Mouse (Mus musculus) urinary bladder, postnatal 10 days (tissue): ENCODE measurements at regions not wholly inside any gene's neighbourhood (a gene's known extent, or its start where the extent isn't known, plus 50 kb on each side); places are given as distances from the start of the nearest gene placed in this dataset.

ENCODE experiments used
- DNase-seq: peaks from one replicate; pipeline ENCODE4 v3.0.0; 2022; ENCODE audit warnings: low spot score

DNA sequence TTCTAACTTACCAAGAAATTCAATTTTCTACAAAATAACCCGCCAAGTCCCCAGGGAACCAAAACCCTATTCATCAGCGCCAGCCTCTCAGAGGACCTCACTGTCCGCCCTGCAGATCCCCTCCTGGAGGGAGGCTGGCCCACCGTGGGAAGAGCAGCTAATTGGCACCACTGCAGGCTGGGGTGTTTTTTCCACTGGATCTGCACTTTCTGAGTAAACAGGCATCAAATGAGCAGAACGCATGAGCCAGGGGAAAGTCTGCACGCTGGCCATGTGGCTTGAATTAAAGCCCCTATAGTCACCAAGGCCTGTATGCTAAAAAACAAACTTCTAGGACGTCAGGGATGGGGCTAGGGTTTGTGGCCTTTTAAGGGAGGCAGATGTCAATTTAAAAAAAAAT lies 332.4 kb upstream of the Zmiz1 start:
- DNase-seq, result no peak

DNA sequence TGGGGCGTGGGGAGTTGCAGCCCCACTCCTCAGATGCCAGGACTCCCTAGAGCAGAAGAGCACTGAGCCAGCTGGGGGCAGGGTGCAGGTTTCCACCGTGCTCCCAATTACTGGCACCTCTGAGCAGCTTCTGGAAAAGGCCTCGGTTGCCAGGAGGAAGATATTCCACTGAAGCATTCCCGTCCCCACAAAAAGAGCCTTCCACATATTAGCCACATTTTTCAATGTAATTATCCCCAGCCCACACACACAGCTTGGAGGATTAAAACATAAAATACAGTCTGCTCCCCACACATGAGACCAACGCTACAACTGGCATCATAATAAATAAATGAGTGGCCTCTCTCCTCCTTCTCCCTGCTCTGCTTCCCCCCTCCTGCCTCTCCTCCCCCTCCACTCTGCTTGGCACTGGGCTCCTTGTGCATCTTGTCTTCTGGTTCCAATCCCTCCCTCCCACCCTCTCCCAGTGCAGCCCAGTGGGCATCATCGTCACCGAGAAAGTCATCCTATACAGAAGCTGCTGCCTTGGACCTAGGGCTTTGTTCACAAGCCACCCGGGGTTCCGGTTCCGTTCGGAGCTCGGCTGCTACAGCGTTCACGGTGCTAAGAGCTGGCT lies 331.3 kb upstream of the Zmiz1 start:
- no peak for DNase-seq

DNA sequence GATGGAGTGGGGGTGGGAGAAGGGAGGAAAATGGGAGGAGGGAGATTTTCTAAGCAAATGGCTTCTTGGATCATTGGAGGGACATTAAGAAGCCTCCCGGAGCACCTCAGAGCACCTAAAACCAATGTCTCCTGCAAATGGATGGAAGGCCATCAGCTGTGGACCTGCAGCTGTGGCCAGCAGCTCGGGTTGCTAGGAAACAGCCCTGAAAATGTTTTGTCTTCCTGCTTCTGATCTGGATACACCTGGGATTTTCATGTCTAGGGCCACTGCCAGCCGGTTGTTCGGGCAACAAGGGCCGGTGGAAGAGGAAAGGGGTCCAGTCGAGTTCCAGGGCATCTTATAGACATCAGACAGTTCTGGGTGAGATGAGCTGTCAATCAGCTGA lies 330.8 kb upstream of the Zmiz1 start:
- DNase-seq, result no peak

DNA sequence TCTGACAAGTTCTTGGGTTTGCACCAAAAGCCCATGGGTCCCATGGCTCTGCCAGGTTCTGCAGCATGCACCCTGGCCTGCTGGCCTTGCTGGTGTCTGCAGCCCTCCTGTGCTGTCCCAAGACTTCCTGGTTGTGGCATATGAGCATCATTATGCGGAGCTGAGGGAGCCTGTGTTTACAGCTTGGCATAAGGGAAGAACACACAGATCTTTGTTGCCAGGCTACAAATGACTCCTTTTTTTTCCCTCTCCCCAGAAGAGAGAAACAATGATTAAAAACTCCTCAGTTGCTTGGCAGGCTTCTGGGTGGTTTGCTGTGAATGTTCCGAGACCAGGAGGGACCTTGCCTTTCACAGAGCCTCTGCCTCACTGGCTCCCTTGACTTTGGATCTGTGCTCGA lies 323.6 kb upstream of the Zmiz1 start:
- DNase-seq, result no peak

DNA sequence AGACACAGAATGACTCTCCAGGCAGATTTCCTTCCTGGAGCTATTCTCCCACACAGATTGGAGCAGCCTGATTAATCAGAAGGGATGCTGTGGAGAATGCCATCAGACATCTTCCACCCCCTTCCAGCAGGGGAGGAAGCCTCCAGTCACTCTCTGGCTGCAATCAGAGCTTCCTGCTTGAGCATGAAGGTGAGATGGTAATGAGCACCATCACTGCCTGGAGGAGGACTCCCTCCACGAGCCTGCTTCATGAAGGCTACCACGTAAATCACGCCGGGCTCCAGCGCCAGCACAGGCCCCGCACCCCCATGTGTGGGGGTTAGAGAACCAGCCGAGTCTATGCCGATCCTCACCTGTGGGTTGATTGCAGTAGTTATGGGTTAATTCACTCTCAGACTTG lies 321.7 kb upstream of the Zmiz1 start:
- no peak for DNase-seq

DNA sequence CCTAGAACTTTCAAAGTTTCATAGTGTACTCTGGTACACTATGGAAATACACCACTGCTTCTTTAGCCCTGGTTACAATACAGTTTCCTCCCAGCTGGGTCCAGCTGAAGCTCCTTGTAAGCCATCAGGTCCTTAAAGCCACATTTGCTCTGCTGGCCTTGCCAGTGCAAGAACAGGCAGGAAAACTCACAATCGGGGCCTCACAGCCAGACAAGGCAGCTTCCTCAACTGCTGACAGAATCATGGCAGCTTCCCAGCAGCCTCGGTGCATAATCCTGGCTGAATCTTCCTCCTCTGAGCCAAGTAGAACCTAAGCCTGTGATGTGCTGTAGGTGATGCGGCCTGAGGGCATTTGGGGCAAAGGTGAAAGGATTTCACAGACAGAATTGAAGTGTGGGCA lies 320.5 kb upstream of the Zmiz1 start:
- DNase-seq, result no peak

DNA sequence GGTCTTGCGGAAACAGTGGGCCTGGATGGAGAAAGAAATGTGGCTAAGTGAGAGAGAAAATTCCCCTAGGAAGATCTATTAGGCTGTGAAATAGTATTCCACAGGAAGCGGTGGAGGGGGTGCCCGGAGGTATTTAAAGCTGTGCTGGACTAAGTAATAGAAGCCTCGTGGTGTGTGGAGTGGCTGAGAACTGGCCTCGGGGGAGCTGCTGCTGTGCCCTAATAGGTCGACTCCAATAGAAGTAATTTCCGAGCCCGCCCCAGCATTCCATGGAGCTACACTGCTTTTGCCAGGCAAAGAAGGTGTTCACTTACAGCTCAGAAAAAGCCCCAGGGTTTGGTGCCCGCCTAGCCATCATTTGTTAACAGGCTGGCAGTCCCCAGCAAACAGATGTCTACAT lies 317.1 kb upstream of the Zmiz1 start:
- DNase-seq, result no peak

DNA sequence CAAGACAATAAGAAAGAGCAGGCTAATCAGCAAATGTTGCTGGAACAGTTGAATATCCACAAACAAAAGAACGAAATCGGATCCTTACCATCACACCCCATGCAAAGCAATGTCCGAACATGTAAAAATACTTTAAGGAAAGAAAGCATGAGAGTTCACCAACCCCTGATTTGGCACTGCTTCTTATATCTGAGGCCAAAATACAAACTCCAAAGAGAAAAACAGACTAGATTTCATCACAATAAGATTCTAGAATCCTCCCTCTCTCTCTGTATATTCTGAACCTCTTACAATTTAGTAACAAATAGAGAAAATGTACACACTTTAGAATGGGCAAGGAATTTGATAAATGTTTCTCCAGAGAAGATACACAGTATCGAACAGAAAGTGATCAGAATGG lies 315.9 kb upstream of the Zmiz1 start:
- no peak for DNase-seq

DNA sequence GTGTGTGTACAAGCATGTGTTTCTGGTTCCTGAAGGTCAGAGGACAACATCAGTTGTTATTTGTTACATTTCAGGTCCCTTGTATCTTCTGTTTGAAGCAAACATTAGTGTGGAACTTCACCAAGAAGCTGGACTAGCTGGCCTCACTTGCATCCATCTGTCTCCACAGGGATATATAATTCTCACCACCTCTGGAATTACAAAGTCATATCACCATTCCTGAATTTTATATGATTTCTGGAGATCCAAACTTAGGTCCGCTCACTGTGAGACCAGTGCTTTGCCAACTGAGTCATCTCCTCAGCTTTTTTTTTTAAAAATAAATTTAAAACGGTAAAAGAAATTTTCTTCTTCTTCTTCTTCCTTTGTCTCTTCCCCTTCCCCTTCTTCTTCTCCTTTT lies 311.3 kb upstream of the Zmiz1 start:
- DNase-seq, result no peak

DNA sequence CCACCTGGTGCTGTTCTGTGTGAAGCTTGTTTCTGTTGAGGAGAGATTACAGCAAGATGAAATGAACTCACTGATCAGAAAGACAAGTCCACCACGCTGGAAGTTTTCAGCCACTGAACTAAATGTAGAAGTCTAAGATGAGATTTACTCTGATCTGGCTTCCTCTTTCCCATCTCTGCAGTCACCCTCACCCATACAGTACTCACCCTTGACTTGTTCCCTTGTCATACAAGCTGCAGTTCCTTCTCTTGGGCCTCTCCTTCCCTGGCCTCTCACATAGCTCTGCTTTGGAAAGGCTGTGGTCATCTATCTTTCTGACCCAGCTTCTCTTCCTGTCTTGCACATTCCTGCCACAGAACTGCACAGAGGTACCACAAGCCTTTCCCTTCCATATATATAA lies 308.0 kb upstream of the Zmiz1 start:
- DNase-seq, result no peak

DNA sequence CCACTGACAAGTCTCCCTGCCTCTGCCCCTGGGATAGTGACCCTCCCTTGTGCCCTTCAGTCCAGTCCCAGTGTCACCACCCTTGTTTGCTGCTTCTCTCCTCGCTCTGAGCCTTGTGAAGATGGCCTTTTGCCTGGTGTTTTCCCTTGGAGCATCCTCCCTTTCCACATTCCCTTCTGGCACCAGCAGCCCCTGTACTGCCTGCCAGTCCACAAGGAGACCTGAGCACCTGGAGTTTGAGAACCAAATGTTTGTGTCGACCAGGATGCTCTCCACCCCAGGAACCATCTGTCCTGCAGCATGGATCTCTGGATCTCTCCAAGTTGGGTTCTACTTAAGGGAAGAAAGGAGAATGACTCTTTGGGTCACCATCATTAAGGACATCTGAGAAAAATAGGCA lies 307.5 kb upstream of the Zmiz1 start:
- no peak for DNase-seq

DNA sequence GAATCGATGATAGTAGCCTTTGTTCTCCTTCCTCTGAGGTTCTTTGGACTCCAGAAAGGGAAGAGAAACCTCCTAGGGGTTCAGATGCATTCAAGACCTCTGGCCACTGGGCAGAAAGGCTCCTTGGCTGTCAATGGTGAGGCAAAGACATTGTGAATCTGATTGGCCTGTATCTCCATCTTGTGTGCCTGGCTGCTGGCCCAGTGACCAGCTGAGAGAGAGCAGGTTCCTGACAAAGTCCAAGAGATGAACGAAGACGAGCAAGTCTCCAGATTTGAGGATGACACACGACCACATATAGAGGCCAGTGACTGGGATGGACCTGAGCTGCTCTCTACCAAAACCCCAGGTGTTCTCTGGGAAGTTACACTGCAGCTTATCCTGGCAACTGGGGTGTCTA lies 305.4 kb upstream of the Zmiz1 start:
- DNase-seq, result no peak

DNA sequence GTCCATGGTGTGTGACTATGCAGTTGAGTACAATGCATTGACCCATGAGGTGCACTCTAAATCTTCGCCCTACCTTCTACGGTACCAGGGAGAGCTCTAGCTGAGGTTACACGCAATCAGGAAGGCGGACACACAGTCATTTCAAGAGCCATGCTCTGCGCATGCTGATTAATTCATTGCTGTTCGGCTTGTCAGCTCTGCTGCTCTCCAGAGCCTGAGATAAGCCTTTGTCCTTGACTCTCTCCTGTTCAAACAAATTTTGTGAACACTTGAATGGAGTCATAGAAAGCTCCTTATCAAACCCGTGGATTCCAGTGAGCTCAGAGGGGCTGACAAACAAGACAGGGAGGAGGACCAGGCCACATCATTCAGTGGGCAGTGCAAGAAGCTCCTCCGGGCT lies 304.8 kb upstream of the Zmiz1 start:
- no peak for DNase-seq

DNA sequence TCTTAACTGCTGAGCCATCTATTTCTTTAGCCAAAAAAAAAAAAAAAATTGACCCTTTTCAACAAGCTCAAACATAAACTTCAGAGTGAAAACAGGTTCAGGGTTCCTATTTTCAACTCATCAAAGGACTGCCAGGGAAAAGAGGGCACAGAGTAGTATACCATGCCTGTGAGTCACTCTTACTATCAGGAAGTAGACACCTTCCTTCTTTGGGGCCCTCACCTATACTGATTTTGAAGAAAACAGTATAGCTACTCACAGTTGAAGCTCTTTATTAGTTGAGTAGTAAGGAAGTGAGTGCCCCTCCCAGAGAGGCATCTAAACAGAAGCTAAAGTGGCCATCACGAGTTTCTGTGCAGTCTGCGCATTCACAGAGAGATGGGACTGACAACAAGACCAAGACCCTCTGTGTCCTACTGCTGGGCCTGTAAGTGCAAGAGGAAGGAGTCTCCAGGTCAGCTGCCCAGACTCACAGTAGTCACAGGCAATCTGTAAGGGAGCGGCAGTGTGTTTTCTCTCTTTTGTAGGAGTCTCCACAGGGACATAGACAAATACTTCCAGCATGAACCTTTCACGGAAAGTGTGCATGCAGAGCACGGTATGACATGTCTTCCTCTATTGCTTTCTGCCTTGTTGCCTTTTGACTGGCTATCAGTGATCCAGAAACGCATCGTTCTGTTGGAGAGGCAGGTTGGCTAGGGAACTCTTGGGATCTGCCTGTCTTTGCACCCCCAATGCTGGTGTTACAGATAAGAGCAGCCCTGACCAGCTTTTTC lies 303.8 kb upstream of the Zmiz1 start:
- DNase-seq, result no peak

DNA sequence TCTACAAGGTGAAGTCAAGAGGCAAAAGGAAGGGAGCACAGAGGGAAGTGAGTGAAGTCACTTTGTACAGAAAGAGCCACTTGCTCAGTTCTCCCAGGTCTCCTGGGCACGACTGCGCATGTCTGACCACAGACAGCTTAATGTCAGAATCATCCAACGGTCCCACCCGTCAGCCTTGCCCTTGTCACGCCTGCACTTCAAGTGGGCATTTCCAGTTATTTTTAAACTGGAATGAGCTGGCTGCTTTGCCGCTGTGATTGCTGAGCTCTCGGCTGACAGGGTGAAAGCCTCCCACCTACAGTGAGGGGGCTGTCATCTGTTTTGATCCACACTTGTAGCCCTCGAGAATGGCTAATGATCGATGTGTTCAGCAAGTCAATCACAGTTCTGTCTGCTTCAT lies 302.8 kb upstream of the Zmiz1 start:
- no peak for DNase-seq

DNA sequence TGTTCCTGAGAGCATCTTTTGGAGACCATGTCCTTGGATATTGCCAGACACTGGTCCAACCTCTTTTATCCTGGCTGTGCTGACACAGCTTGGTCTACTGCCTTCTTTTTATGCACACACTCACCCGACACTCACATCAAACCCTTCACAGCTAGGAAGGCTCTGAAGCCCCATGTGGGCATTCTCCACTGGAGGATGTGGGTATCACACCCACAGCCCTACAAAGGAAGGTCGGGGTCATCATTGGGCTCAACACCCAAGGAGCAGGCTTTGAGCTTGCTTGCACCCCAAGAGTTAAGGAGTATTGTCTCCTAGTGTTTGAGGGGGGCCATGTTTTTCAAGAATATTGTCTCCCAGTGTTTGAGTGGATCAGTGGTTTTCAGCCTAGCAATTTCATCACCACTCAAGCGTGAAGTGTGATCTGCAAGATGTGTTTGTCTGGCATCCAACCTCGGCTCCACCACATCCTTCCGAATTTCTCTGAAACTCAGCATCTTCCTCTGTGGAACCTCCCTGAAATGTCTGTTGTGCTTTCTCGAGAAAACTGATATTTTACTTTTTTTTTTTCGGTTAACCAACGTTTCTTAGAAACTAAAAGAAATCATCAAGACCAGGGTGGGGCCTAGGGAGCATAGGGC lies 297.2 kb upstream of the Zmiz1 start:
- no peak for DNase-seq

DNA sequence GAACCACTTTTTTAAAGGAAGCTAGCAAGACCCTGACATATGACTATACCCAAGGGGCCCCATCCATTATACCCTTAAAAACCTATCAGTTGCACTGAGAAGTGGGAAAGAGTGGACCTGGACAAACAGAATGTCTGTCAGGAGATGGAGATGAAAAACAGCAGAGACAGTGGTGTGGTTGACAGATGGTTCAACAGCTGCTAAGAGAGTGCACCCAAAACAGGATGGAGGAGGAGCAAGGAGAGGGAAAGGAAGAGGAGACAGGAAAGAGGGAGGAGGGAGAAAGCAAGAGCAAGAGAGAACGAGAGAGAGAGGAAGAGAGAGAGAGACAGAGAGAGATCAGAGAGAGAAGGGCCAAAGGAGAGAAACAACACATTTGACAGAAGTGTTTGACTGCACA lies 292.8 kb upstream of the Zmiz1 start:
- DNase-seq, result no peak

DNA sequence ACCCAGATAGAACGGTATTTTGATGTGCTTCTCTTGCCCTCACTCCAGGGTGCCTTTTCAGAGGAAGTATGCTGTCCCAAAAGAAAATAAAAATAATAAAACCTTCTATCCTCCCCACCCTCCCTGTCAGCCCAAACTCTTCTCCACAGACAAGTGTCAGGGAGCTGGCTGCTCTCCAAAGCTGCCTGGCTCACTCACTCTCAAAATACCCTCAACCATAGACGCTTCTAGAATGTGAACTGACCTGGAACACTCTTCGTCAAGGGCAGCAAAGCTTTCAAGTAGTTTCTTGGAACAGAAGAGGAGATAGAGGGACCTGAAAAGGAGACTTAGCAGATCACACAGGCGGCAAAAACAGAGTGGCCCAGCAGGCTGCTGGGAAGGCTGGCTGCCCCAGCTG lies 291.4 kb upstream of the Zmiz1 start:
- no peak for DNase-seq

DNA sequence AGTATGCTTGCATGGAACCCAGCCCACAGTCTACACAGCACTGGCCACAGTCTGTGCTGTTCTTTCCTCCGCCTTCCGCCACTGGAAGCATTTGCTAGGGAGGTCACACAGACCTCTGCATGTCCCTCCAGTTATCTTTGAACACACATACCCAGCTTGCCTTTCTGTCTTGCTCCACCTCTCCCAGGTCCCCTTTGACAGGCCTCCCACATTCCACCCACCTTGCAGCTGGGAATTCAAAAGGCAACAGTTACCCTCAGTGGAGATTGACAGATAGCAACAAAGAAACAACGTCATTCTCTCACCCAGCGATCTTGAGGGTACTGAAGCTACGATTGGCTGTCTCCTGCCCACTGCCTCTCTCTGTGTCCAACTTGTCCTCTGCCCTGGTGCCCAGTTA lies 290.7 kb upstream of the Zmiz1 start:
- DNase-seq, result no peak

DNA sequence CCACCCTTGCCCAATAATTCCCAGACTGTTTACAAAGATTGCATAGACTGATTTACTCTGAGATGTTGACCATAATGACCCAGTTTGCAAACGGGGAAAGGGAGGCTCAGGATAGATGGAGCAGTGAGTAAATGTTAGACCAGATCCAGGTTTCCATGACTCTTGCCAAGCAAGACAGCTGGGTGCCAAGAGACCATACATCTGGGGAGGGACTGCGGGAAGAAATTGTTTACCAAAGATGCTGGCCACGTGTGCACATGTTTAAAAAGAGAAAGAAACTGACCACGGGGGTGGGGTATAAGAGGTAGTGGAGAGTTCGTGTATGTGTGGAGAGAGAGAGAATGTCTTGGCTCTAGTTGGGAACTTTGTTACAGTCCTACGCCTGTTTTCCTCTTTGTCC lies 285.7 kb upstream of the Zmiz1 start:
- no peak for DNase-seq

DNA sequence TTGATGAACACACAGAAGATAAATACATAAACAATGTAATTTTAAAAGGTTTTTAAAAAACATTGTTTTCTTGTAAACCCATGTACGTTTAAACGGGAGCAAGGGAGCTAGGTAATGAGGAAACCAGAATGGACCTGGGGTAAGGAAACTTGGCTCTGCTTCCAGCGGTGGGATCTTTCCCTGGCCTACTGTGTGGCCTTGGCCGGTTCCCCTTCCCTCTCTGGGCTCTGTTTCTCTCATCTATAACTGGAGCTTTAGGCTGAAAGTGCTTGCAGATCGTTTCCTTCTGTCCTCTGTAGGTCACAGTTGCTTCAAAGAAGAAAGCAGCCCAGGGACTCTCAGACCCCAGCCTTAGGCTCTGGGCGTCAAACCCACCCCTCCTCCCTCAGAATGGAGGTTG lies 285.1 kb upstream of the Zmiz1 start:
- no peak for DNase-seq

DNA sequence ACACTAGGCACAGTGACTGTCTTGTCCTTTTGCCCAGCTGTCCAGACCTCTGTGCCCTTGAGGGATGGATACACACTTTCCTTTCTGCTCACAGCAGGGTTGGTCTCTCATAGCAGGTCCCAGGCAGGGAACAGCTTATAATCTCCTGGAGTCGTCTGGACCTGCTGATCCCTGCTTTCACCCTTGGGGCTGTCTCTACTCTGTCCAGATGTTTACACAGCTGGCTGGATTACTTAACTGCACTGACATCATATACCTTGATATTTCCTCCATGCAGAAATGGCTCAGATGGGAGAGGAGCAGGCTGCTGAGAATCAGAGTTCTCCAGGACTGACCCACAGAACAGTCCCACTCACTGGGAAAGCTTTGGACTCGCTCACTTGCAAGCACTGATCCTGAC lies 284.6 kb upstream of the Zmiz1 start:
- DNase-seq, result no peak

DNA sequence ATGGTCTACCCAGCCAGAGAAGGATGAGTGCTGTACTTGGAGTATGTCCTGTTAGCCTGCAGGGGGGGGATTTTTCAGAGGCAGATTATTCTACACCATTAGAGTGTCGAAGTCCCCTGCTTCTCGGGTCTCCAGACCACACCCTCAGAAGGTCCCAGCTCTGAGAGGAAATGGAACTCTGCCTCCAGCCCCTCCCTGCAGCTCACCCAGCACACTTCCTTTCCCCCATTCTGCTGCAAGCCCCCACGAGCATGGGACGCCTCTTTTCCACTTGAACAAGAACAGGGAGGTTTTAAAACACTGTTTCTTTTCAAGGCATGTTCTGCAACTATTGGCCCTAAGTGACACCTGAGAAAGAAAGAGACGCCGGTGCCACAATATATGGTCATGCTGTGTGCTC lies 282.8 kb upstream of the Zmiz1 start:
- no peak for DNase-seq

DNA sequence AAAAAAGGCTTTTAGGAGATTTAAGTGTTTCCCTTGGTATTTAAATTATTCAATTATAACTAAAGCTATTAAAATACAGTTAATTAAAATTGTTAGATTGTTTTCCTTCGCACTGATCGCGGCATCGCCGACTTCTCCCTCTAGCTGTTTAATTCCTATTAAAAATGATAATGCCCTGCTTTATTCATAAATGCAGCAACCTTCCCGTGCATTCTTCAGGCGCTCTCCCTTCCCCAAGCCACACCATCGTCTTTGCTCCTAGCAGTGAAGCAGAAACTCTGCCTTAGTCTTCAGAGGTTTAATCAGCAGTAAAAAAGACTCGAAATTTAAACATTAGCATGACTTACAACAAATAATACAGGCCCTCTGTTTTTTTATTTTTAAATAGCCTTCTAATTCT lies 278.9 kb upstream of the Zmiz1 start:
- DNase-seq, result no peak
